Mouse (Mus musculus) MEL (cell line): Measurements from ENCODE around the gene Mmachc. TPM values are rescaled to one million over a fixed set of nuclear protein-coding genes. Genes with fewer than 3 reads are reported as not detected.

Experiments used
- DNase-seq: peaks from one replicate; pipeline ENCODE4 v3.0.0; 2011; ENCODE audit warnings: low read depth, low spot score
- H3K27ac ChIP-seq: 2 replicates; pipeline ENCODE4 v1.5.1; 2012; ENCODE audit warnings: low read depth, mild to moderate bottlenecking, control low read depth, low read length, moderate library complexity; ENCODE audit not compliant: control insufficient read depth
- H3K27me3 ChIP-seq, 2 experiments: fragments of 150-350 bp in 1 of 2; sonication (generic) in 1 of 2; 2 replicates each; pipeline ENCODE4 v1.6.1; 2012; ENCODE audit warnings: low read length in 2 of 2, mild to moderate bottlenecking in 2 of 2, improper control_type of control experiment in 1 of 2, moderate library complexity in 1 of 2; ENCODE audit not compliant: insufficient read depth in 2 of 2, control insufficient read depth in 1 of 2
- H3K36me3 ChIP-seq, 2 experiments: 2 replicates each; pipeline ENCODE4 v1.6.1; 2012 to 2014; ENCODE audit warnings: low read length in 2 of 2, improper control_type of control experiment in 1 of 2, inconsistent platforms in 1 of 2, mild to moderate bottlenecking in 1 of 2; ENCODE audit not compliant: insufficient read depth in 2 of 2, control insufficient read depth in 1 of 2
- H3K4me1 ChIP-seq, 2 experiments: fragments of 150-350 bp in 1 of 2; sonication (generic) in 1 of 2; 2 replicates each; pipeline ENCODE4 v1.6.1; 2012; ENCODE audit warnings: low read length in 2 of 2, improper control_type of control experiment in 1 of 2, mild to moderate bottlenecking in 1 of 2; ENCODE audit not compliant: insufficient read depth in 2 of 2, control insufficient read depth in 1 of 2
- H3K4me3 ChIP-seq, 2 experiments: fragments of 150-350 bp in 1 of 2; sonication (generic) in 1 of 2; 2 replicates each; pipeline ENCODE4 v1.5.1; 2012; ENCODE audit warnings: low read depth in 2 of 2, low read length in 2 of 2, mild to moderate bottlenecking in 2 of 2, moderate library complexity in 2 of 2, control low read depth in 1 of 2, improper control_type of control experiment in 1 of 2; ENCODE audit not compliant: control insufficient read depth in 1 of 2, insufficient read depth in 1 of 2
- H3K79me2 ChIP-seq: 2 replicates; pipeline ENCODE4 v1.6.1; 2012; ENCODE audit warnings: mild to moderate bottlenecking, low read length, moderate library complexity; ENCODE audit not compliant: control insufficient read depth, poor library complexity, insufficient read depth
- H3K9ac ChIP-seq: 2 replicates; pipeline ENCODE4 v1.6.1; 2012; ENCODE audit warnings: low read depth, mild to moderate bottlenecking, control low read depth, low read length, moderate library complexity; ENCODE audit not compliant: control insufficient read depth, poor library complexity, severe bottlenecking
- H3K9me3 ChIP-seq: fragments of 150-350 bp; sonication (generic); replicated peaks from 2 replicates; pipeline ENCODE4 v1.6.1; 2012; ENCODE audit warnings: mild to moderate bottlenecking, low read length, improper control_type of control experiment, moderate library complexity; ENCODE audit not compliant: insufficient read depth
- BHLHE40 ChIP-seq: IDR thresholded peaks from 2 replicates; pipeline ENCODE4 v1.6.1; 2012; ENCODE audit warnings: low read depth, mild to moderate bottlenecking, inconsistent platforms, low read length, improper control_type of control experiment, borderline replicate concordance
- CHD2 ChIP-seq: IDR thresholded peaks from 2 replicates; pipeline ENCODE4 v1.6.1; 2011; ENCODE audit warnings: low read length, improper control_type of control experiment
- ELF1 ChIP-seq: IDR thresholded peaks from 2 replicates; pipeline ENCODE4 v1.6.1; 2014; ENCODE audit warnings: low read depth, mild to moderate bottlenecking, inconsistent platforms, low read length, improper control_type of control experiment, moderate library complexity
- EP300 ChIP-seq, 2 experiments: IDR thresholded peaks; 2 replicates each; pipeline ENCODE4 v1.6.1; 2011; ENCODE audit warnings: improper control_type of control experiment in 2 of 2, low read length in 2 of 2, low read depth in 1 of 2, mild to moderate bottlenecking in 1 of 2
- ETS1 ChIP-seq: IDR thresholded peaks from 2 replicates; pipeline ENCODE4 v1.6.1; 2012; ENCODE audit warnings: low read depth, mild to moderate bottlenecking, inconsistent platforms, low read length, improper control_type of control experiment, moderate library complexity
- GABPA ChIP-seq: IDR thresholded peaks from 2 replicates; pipeline ENCODE4 v1.6.1; 2012; ENCODE audit warnings: low read depth, mild to moderate bottlenecking, inconsistent platforms, low read length, improper control_type of control experiment, moderate library complexity
- HCFC1 ChIP-seq: IDR thresholded peaks from 2 replicates; pipeline ENCODE4 v1.6.1; 2012; ENCODE audit warnings: low read depth, mild to moderate bottlenecking, inconsistent platforms, low read length, improper control_type of control experiment, moderate library complexity
- MAFK ChIP-seq: IDR thresholded peaks from 2 replicates; pipeline ENCODE4 v1.6.1; 2011; ENCODE audit warnings: low read depth, mild to moderate bottlenecking, low read length, improper control_type of control experiment, borderline replicate concordance
- MAX ChIP-seq: IDR thresholded peaks from 2 replicates; pipeline ENCODE4 v1.6.1; 2011; ENCODE audit warnings: low read length, improper control_type of control experiment
- MEF2A ChIP-seq: IDR thresholded peaks from 2 replicates; pipeline ENCODE4 v1.6.1; 2014; ENCODE audit warnings: low read depth, mild to moderate bottlenecking, inconsistent platforms, low read length, improper control_type of control experiment; ENCODE audit not compliant: poor library complexity, insufficient replicate concordance, severe bottlenecking; ENCODE audit errors: extremely low read depth
- MYB ChIP-seq: IDR thresholded peaks from 2 replicates; pipeline ENCODE4 v1.6.1; 2011; ENCODE audit warnings: mild to moderate bottlenecking, low read depth, low read length, improper control_type of control experiment
- MYC ChIP-seq: IDR thresholded peaks from 2 replicates; pipeline ENCODE4 v1.6.1; 2011; ENCODE audit warnings: low read depth, mild to moderate bottlenecking, low read length, improper control_type of control experiment, moderate library complexity
- NELFE ChIP-seq: IDR thresholded peaks from 2 replicates; pipeline ENCODE4 v1.6.1; 2011; ENCODE audit warnings: low read depth, low read length, improper control_type of control experiment
- POLR2AphosphoS2 ChIP-seq: IDR thresholded peaks from 2 replicates; pipeline ENCODE4 v1.6.1; 2011; ENCODE audit warnings: low read length, improper control_type of control experiment
- POLR2AphosphoS5 ChIP-seq: IDR thresholded peaks from 2 replicates; pipeline ENCODE4 v1.6.1; 2012; ENCODE audit warnings: low read depth, borderline replicate concordance, mild to moderate bottlenecking, inconsistent platforms, low read length, moderate library complexity, mixed read lengths
- RAD21 ChIP-seq: IDR thresholded peaks from 2 replicates; pipeline ENCODE4 v1.6.1; 2011; ENCODE audit warnings: mild to moderate bottlenecking, low read depth, low read length, improper control_type of control experiment
- RCOR1 ChIP-seq: IDR thresholded peaks from 2 replicates; pipeline ENCODE4 v1.6.1; 2012; ENCODE audit warnings: low read depth, mild to moderate bottlenecking, inconsistent platforms, low read length, improper control_type of control experiment
- SIN3A ChIP-seq: IDR thresholded peaks from 2 replicates; pipeline ENCODE4 v1.6.1; 2012; ENCODE audit warnings: low read length, improper control_type of control experiment, inconsistent platforms
- TAL1 ChIP-seq: IDR thresholded peaks from 2 replicates; pipeline ENCODE4 v1.6.1; 2012; ENCODE audit warnings: mild to moderate bottlenecking, inconsistent platforms, low read length, moderate library complexity, mixed read lengths
- TBP ChIP-seq: IDR thresholded peaks from 2 replicates; pipeline ENCODE4 v1.8.0; 2011; ENCODE audit warnings: low read depth, low read length, improper control_type of control experiment
- ZC3H11A ChIP-seq: IDR thresholded peaks from 2 replicates; pipeline ENCODE4 v1.6.1; 2012; ENCODE audit warnings: low read depth, mild to moderate bottlenecking, inconsistent platforms, low read length, improper control_type of control experiment
- ZMIZ1 ChIP-seq: IDR thresholded peaks from 2 replicates; pipeline ENCODE4 v1.6.1; 2012; ENCODE audit warnings: low read depth, mild to moderate bottlenecking, inconsistent platforms, low read length, improper control_type of control experiment, moderate library complexity
- polyA plus RNA-seq, 2 experiments: library from polyadenylated mRNA; stranded (reverse) in 1 of 2; unstranded in 1 of 2; fragments of >175 nt in 1 of 2; fragments of >200 nt in 1 of 2; gene quantifications; 2 replicates each; pipeline versions ENCODE4 v1.2.1 to v1.2.4; 2012; ENCODE audit warnings: low replicate concordance in 2 of 2, low read depth in 1 of 2; ENCODE audit not compliant: insufficient read length in 2 of 2, insufficient read depth in 1 of 2, missing spikeins in 1 of 2
- total RNA-seq: library from RNA; depleted of rRNA; stranded (reverse); fragments of 300-350 nt; gene quantifications from 2 replicates; pipeline ENCODE4 v1.2.3, GENCODE M21; 2012

The Mmachc gene
- total and polyA plus RNA-seq, 3 experiments = 15.1 to 22.8 TPM; not detected in 1

DNA sequence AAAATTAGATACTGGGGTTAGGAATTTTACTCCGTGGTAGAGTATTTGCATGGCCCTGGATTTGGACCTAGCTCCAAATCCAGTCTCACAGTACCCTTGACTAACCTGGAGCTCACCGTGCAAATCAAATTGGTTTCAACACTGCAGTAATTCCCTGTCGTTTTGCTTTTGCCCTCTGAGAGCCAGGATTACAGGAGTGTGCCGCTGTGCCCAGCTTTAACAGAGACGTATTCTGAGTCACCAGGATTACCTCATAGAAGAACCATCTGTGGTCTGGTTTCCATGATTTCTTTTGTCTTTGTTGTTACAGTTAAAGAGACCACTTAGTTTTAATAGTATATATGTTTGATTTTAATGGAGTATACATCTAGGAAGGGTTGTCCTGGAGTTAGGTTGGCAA lies 29.1 kb downstream of the Mmachc start:
- no peak overlapping the region for H3K4me3 ChIP-seq
- no peaks in the 10 kb centered on the region for H3K79me2 ChIP-seq
- no peak overlapping the region for H3K27ac ChIP-seq
- peaks cover 6 to 9% of the 10 kb centered on the region in 2 experiments; a peak in 3 of 4 replicates for H3K4me1 ChIP-seq
- TF ChIP-seq POLR2AphosphoS2 (no peak), MYB (no peak), EP300 (IDR thresholded peaks at IDR 0.05; ENCODE audit: low read depth in 1 of 2, low read length in 2 of 2) (no peak), MAX (no peak), MEF2A (no peak), CHD2 (no peak), ZMIZ1 (no peak), RCOR1 (no peak), GABPA (no peak), POLR2AphosphoS5 (no peak), ZC3H11A (no peak), TBP (no peak), NELFE (no peak), MYC (no peak), BHLHE40 (no peak), RAD21 (no peak), ELF1 (no peak), HCFC1 (no peak), SIN3A (no peak), MAFK (no peak)
- TF ChIP-seq, all 39 proteins: peak for 0
- Histone ChIP-seq H3K9me3 (no peaks in the 10 kb centered on the region), H3K9ac (no peak overlapping the region), H3K27me3 (no peaks in the 10 kb centered on the region), H3K36me3 (peaks cover 0 to 14% of the 10 kb centered on the region in 2 experiments; a peak in 2 of 4 replicates)
- no peak for DNase-seq

DNA sequence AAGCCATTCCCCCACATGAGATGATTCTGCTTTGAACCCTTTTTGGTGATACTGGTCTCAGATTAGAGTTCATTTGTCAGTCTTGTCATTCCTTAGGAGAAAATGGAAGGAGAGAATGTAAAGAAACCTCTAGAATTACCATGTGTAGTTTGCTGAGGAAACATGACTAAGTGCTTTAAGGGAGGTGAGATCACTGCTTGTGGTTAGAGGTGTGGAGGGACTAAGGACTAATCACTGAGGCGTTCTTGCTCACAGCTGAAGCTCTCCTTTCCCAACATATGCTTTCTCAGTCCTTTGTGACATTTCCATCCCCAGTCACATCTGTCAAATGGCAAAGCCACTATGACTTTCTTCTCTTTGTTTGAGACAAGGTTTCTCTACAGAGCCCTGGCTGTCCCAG lies 30.4 kb downstream of the Mmachc start:
- H3K9ac ChIP-seq = no peak overlapping the region
- DNase-seq = peak; percentile 35
- peaks cover 0 to 15% of the 10 kb centered on the region in 2 experiments; a peak in 2 of 4 replicates for H3K36me3 ChIP-seq
- no peaks in the 10 kb centered on the region for H3K9me3 ChIP-seq
- no peaks in the 10 kb centered on the region for H3K79me2 ChIP-seq
- H3K27ac ChIP-seq = no peak overlapping the region
- no peaks in the 10 kb centered on the region for H3K27me3 ChIP-seq
- H3K4me1 ChIP-seq = peaks cover 7 to 12% of the 10 kb centered on the region in 2 experiments; a peak in 3 of 4 replicates
- TF ChIP-seq ETS1 (0 out of 2 replicates have a peak, but pooled peaks have one; percentile 27), TAL1 (no peak)
- no peak overlapping the region for H3K4me3 ChIP-seq
